Mouse (Mus musculus): ENCODE measurements around the gene Gm853.

GRCm38 (mm10) chr4:130188806-130189297 is 33.3 kb downstream of the Gm853 start:
- TF ChIP-seq POLR2A (IDR thresholded peaks at IDR 0.05; ENCODE audit: insufficient read depth, low read depth, low read length) = no peak
- peak; percentile 94 for TF ChIP-seq CTCF (IDR thresholded peaks at IDR 0.05; ENCODE audit: insufficient read depth, low read depth, low read length)
